Mouse (Mus musculus): ENCODE results near the gene Gyg. TPM values are rescaled to one million over a fixed set of nuclear protein-coding genes. Genes with fewer than 3 reads are reported as not detected.

Gene Gyg
- total RNA-seq, 2 experiments from 2014 or later = 437 to 466 TPM

GRCm38 (mm10) chr3:20144401-20144800 lies 10.7 kb downstream of the Gyg start:
- intact Hi-C loops (cut with DNase I) = no loop called here
- peak overlapping the region; percentile 41 for H3K27ac ChIP-seq
- H3K4me3 ChIP-seq = no peak overlapping the region
- DNase-seq = no peak
- no peak for TF ChIP-seq CTCF (IDR thresholded peaks at IDR 0.05)

DNA sequence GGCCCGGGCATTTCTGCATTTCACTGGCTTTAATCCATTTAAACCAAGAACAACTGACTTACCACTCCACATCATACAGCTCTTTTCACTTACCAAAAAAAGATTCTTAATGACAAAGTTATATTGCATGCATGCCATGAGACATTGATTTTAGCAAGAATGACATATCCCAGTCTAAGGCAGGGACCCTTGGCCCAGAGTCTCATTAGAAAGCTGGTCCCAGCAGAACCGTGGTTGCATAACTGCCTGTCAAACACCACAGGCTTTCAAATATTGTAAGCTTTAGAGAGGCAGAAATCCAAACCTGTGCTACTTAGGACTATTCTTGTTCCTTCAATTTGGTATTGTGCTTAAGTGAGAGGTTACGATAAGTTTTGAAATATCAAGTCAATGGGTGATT lies 11.4 kb downstream of the Gyg start:
- H3K27ac ChIP-seq = peak overlapping the region; percentile 41; the same call in 1 of the 2 replicates
- TF ChIP-seq CTCF (IDR thresholded peaks at IDR 0.05) = no peak
- H3K4me3 ChIP-seq = no peak overlapping the region
- no peak for DNase-seq
- intact Hi-C loops (cut with DNase I) = no loop called here

GRCm38 (mm10) chr3:20142576-20142975 lies 12.5 kb downstream of the Gyg start:
- DNase-seq = no peak
- Histone ChIP-seq H3K4me3 (no peak overlapping the region), H3K27ac (no peak overlapping the region)
- TF ChIP-seq CTCF (IDR thresholded peaks at IDR 0.05) = no peak
- intact Hi-C loops (cut with DNase I) = no loop called here

DNA sequence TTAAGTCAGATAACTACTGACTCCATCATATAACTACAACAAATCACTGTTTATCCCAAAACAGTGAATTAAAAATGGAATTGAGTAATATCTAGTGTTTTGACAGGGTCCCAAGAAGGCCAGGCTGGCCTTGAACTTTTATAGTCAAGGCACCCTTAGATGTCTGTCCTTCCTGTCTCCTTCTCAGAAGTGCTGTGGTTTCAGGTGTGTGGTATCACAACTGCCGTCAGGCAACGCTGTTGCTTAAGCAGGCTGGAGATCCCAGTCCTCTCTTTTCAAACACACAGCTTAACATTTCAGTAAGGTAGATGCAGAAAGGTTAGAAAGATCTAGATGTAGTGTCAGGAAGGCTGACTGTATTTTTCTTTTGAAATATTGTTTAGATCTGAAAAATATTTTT lies 13.0 kb downstream of the Gyg start:
- no peak for TF ChIP-seq CTCF (IDR thresholded peaks at IDR 0.05)
- intact Hi-C loops (cut with DNase I) = no loop called here
- no peak overlapping the region for H3K27ac ChIP-seq

GRCm38 (mm10) chr3:20141679-20142078 lies 13.4 kb downstream of the Gyg start:
- H3K4me3 ChIP-seq = no peak overlapping the region
- no peak overlapping the region for H3K27ac ChIP-seq
- no peak for DNase-seq
- intact Hi-C loops (cut with DNase I) = no loop called here
- no peak for TF ChIP-seq CTCF (IDR thresholded peaks at IDR 0.05)

More for the DNA sequence above, 13.0 kb downstream of the Gyg start:
- no peak overlapping the region for H3K4me3 ChIP-seq
- DNase-seq = no peak

DNA sequence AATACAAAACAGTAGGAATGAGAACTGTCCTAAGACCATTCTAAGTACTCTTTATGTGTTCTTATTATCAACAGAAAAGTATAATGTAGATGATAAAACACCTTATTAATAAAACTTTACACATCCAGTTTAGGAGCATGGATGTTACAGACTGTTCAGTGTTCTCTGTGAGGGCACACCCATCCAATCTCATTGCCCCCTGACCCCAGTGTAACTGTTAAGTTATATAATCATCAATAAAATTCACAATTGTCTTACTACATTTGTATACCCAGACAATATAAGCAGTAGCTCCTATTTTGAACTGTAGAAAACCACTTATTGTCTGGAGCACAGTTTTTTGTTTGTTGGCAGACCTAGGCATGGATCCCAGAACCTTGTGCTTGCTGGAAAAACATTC lies 13.9 kb downstream of the Gyg start:
- DNase-seq = no peak
- intact Hi-C loops (cut with DNase I) = no loop called here
- no peak overlapping the region for H3K4me3 ChIP-seq
- H3K27ac ChIP-seq = no peak overlapping the region
- no peak for TF ChIP-seq CTCF (IDR thresholded peaks at IDR 0.05)

DNA sequence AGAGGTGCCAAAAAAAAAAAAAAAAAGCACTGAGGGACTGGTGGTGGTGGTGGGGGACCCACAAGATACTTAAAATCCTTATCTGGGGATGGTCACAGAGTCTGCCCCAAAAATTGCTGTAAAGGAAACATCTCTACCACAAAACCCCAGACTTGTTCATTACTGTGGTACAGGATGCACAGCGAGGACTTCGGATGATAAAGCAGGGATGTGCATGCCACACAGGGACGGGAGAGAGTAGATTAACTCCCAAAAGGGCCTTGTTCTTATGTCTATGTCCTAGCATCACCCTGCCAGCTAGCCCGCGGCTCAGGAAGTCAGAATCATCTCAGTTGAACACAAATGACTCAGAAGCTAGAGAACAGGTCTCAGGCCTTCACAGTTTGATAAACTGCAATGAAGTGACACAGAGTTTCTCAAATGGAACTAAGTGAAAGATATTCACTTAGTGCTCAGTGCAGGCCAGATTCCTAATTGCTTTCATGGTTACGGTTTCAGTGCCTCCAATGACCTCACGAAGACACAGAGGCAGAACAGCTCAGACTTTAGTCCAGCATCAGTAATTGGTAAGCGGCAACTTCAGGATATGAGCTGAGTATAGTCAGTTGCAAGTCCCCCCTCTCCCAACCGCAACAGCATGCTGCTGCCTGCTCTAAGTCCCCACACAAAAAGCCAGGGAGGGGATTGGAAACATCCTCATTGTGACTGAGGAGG lies 18.1 kb downstream of the Gyg start:
- Histone ChIP-seq H3K27ac (peak overlapping the region; percentile 89), H3K4me3 (no peak overlapping the region)
- intact Hi-C loops (cut with DNase I) = no loop called here
- no peak for DNase-seq
- TF ChIP-seq CTCF (IDR thresholded peaks at IDR 0.05) = no peak

DNA sequence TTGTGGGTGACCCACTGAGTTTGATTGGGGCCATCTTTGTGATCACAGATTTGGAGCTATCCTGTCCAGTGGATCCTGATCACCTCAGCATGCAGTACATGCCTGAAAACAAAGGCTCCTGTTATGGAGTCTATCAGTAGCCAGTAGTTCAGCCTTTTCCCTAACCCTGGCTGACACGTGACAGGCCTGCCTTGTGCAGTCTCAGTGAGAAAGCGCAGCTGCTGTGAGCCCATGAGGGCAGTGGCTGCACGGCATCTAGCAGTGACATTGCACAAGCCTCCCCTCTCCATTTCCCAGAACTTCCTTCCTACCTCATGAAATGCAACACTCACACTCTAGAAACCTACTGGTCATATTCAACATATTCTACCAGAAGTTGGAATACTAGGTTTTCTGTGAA lies 20.6 kb downstream of the Gyg start:
- Histone ChIP-seq H3K27ac (peak overlapping the region; percentile 89), H3K4me3 (no peak overlapping the region)
- DNase-seq = peak; percentile 64
- no peak for TF ChIP-seq CTCF (IDR thresholded peaks at IDR 0.05)
- intact Hi-C loops (cut with DNase I) = no loop called here

GRCm38 (mm10) chr3:20133745-20134144 lies 21.4 kb downstream of the Gyg start:
- H3K4me3 ChIP-seq = no peak overlapping the region
- intact Hi-C loops (cut with DNase I) = no loop called here
- peak overlapping the region; percentile 89 for H3K27ac ChIP-seq
- TF ChIP-seq CTCF (IDR thresholded peaks at IDR 0.05) = no peak
- no peak for DNase-seq

GRCm38 (mm10) chr3:20132731-20133130 lies 22.4 kb downstream of the Gyg start:
- peak; percentile 68 for DNase-seq
- intact Hi-C loops (cut with DNase I) = no loop called here
- peak overlapping the region; percentile 89 for H3K27ac ChIP-seq
- TF ChIP-seq CTCF (IDR thresholded peaks at IDR 0.05) = no peak
- no peak overlapping the region for H3K4me3 ChIP-seq

GRCm38 (mm10) chr3:20131350-20131720 lies 23.8 kb downstream of the Gyg start:
- H3K27ac ChIP-seq = peak overlapping the region; percentile 89
- TF ChIP-seq CTCF (IDR thresholded peaks at IDR 0.05) = no peak
- no peak for DNase-seq
- intact Hi-C loops (cut with DNase I) = loop anchor here (2.0 kb wide), 1 partner anchor 23 kb away; the partner anchor contains the start of gene Gyg
- H3K4me3 ChIP-seq = peak overlapping the region; percentile 29

- DNase-seq = peak; percentile 78
- peak overlapping the region; percentile 89 for H3K27ac ChIP-seq
- peak overlapping the region; percentile 29 for H3K4me3 ChIP-seq
- intact Hi-C loops (cut with DNase I) = loop anchor here (2.0 kb wide), 1 partner anchor 24 kb away; the partner anchor contains the start of gene Gyg
- TF ChIP-seq CTCF (IDR thresholded peaks at IDR 0.05) = no peak
Measured at GRCm38 (mm10) chr3:20130456-20131349, 24.4 kb downstream of the Gyg start.

- no peak for TF ChIP-seq CTCF (IDR thresholded peaks at IDR 0.05)
- Histone ChIP-seq H3K27ac (peak overlapping the region; percentile 89), H3K4me3 (no peak overlapping the region)
- no peak for DNase-seq
- intact Hi-C loops (cut with DNase I) = no loop called here
Measured at GRCm38 (mm10) chr3:20129491-20129890, 25.6 kb downstream of the Gyg start.

Data from gastrocnemius, adult 2 months (tissue).